Mouse (Mus musculus): ENCODE data around the gene Perm1. TPM values are rescaled to one million over a fixed set of nuclear protein-coding genes. Genes with fewer than 3 reads are reported as not detected.

Perm1 gene
- polyA plus RNA-seq, 1 experiment from 2014 or later: 0.72 TPM

DNA sequence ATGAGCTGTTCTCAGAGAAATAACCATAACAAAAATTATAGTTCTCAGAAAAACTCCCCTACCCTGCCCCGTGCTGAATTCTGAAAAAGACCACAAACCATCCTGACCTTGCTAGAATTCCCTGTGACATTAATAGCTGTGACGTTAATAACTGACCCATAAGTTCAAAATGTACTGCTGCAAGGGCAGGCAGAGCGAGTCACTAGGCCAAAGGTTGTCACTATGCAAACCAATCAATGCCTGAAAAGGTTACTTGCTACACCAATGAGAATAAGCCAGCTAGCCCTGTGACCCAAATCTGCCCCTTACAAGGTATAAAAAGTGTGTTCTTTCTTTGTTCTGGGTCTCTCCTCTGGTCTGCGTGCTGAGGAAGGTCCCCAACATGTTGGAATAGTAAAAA, 6.8 kb upstream of the Perm1 start:
- no peak overlapping the region for H3K9ac ChIP-seq (ENCODE audit: low read depth, low read length)
- 88% methylated on average over 4 of the region's 4 CpGs for WGBS (ENCODE audit: insufficient replicate concordance)
- no peak for ATAC-seq (replicated peaks; ENCODE audit: insufficient number of reproducible peaks, low FRiP score, low TSS enrichment)
- no peak overlapping the region for H3K4me2 ChIP-seq
- no peaks in the 10 kb centered on the region for H3K36me3 ChIP-seq (ENCODE audit: control insufficient read depth, insufficient read depth, low read length)
- H3K4me1 ChIP-seq (ENCODE audit: control insufficient read depth, insufficient read depth, low read length): 0 out of 2 replicates have a peak, but pooled peaks cover 3% of the 10 kb centered on the region
- peaks cover 9% of the 10 kb centered on the region; the same call in 1 of the 2 replicates for H3K27me3 ChIP-seq (ENCODE audit: control insufficient read depth, insufficient read depth, low read length)
- H3K9me3 ChIP-seq (replicated peaks; ENCODE audit: control insufficient read depth, low read length): no peaks in the 10 kb centered on the region
- H3K4me3 ChIP-seq (ENCODE audit: low read depth, low read length): no peak overlapping the region
- no peak overlapping the region for H3K27ac ChIP-seq (ENCODE audit: low read depth, low read length)

DNA sequence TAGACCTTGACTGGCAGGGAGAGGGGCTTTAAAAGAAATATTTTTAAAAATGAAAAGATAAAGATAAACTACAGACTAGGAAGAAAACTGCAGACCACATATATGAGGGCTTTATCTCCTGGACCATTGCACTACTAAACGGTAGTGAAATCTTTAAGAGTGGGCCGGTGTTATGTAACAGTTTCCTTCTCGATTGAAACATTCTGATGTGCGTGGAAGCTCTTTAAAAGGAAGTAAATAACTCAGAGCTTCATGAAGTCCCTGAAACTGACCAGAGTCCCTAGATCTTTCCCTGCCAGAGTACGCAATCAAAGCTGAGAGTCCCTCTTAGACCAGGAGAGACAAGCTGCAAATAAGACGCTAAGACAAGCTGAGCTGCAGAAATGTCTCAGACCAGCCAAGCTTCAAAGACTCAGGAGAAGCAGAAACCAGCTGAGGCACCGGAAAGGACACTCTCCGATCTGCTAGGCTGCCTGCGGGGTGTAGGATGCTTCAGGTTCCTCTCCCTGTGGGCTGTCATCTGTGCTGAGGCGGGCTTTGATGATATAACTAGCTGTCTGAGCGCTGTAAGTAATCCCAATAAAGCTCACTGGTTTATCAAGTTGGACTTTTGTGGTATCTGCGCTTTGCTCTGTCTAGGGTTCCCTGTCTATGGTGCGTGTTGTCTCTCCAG, 5.6 kb upstream of the Perm1 start:
- H3K27ac ChIP-seq (ENCODE audit: low read depth, low read length): no peak overlapping the region
- no peak for ATAC-seq (replicated peaks; ENCODE audit: insufficient number of reproducible peaks, low FRiP score, low TSS enrichment)
- H3K36me3 ChIP-seq (ENCODE audit: control insufficient read depth, insufficient read depth, low read length): no peaks in the 10 kb centered on the region
- H3K27me3 ChIP-seq (ENCODE audit: control insufficient read depth, insufficient read depth, low read length): no peaks in the 10 kb centered on the region; the same call in 1 of the 2 replicates
- H3K4me2 ChIP-seq: no peak overlapping the region
- H3K9ac ChIP-seq (ENCODE audit: low read depth, low read length): no peak overlapping the region
- H3K4me1 ChIP-seq (ENCODE audit: control insufficient read depth, insufficient read depth, low read length): no peaks in the 10 kb centered on the region
- WGBS (ENCODE audit: insufficient replicate concordance): 62% methylated on average over 13 of the region's 13 CpGs
- H3K4me3 ChIP-seq (ENCODE audit: low read depth, low read length): no peak overlapping the region
- no peaks in the 10 kb centered on the region for H3K9me3 ChIP-seq (replicated peaks; ENCODE audit: control insufficient read depth, low read length)

DNA sequence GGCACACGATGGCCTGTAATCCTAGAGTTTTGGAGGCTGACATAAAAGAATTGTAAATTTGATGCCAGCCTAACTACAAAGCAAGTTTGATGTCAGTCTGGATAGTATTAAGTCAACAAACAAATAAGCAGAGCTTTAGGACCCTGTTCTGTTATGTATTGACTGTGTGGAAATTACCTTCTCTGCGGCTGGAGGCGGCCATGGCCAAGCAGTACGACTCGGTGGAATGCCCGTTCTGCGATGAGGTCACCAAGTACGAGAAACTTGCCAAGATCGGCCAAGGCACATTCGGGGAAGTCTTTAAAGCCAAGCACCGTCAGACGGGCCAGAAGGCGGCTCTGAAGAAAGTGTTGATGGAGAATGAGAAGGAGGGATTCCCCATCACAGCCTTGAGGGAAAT, 2.5 kb upstream of the Perm1 start:
- Histone ChIP-seq H3K27ac (ENCODE audit: low read depth, low read length) (no peak overlapping the region), H3K4me2 (no peak overlapping the region), H3K9me3 (replicated peaks; ENCODE audit: control insufficient read depth, low read length) (no peaks in the 10 kb centered on the region), H3K36me3 (ENCODE audit: control insufficient read depth, insufficient read depth, low read length) (no peaks in the 10 kb centered on the region), H3K9ac (ENCODE audit: low read depth, low read length) (no peak overlapping the region), H3K4me3 (ENCODE audit: low read depth, low read length) (no peak overlapping the region), H3K4me1 (ENCODE audit: control insufficient read depth, insufficient read depth, low read length) (peaks cover 7% of the 10 kb centered on the region), H3K27me3 (ENCODE audit: control insufficient read depth, insufficient read depth, low read length) (no peaks in the 10 kb centered on the region)
- WGBS (ENCODE audit: insufficient replicate concordance): 88% methylated on average over 13 of the region's 13 CpGs
- no peak for ATAC-seq (replicated peaks; ENCODE audit: insufficient number of reproducible peaks, low FRiP score, low TSS enrichment)

DNA sequence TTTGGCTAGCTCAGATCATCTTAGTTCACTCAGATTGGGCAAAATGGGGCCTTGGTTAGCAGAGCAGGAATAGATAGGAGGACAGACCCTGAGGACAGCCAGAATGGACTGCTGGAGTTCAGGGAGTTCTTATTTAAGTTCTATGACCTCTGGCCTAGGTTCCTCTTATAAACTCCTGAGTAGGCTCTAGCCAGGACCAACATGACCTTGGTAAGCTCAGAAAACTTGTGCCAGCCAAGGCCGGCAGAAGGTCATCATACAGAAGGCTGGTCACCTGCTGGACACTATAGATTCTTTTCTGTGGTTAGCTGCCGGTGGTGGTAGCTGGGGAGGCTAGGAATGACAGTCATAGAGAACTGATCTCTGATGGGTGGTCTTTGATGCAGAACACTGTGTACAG, 528 bp downstream of the Perm1 start:
- no peak overlapping the region for H3K4me3 ChIP-seq (ENCODE audit: low read depth, low read length)
- H3K9ac ChIP-seq (ENCODE audit: low read depth, low read length): no peak overlapping the region
- H3K27ac ChIP-seq (ENCODE audit: low read depth, low read length): no peak overlapping the region
- H3K4me2 ChIP-seq: no peak overlapping the region
- no peaks in the 10 kb centered on the region for H3K36me3 ChIP-seq (ENCODE audit: control insufficient read depth, insufficient read depth, low read length)
- no peaks in the 10 kb centered on the region for H3K9me3 ChIP-seq (replicated peaks; ENCODE audit: control insufficient read depth, low read length)
- H3K4me1 ChIP-seq (ENCODE audit: control insufficient read depth, insufficient read depth, low read length): peaks cover 7% of the 10 kb centered on the region
- ATAC-seq (replicated peaks; ENCODE audit: insufficient number of reproducible peaks, low FRiP score, low TSS enrichment): no peak
- H3K27me3 ChIP-seq (ENCODE audit: control insufficient read depth, insufficient read depth, low read length): no peaks in the 10 kb centered on the region
- WGBS (ENCODE audit: insufficient replicate concordance): 85% methylated on average over 2 of the region's 2 CpGs

DNA sequence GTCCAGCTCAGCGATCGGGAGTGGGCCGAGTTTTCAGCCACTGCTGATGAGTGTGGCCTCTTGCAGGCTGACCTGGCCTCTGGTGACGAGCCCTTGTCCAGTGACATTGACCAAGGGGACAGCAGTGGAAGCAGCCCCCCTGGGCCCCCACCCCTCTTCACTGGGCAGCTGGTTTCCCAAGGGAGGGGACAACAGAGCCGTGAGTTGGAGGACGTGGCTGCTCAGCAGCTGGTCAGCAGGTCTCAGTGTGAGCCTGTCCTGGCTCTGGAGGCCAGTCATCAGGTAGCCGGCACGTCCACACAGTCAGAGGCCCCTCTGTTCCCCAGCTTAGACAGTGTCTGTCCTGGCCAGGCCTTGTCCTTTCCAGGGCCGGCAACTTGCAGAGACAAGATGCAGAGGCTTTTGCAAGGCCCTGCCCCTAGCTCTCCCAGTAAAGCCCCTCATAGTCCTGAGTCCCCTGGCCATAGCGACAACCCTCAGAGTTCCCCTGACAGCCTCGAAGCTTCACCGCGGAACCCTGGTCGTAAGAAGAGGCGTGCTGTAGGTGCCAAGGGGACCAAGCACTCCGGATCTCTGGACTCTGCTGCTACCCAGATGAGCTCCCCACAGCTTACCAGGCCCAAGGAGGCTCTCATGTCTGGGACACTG, 1.5 kb downstream of the Perm1 start:
- H3K27ac ChIP-seq (ENCODE audit: low read depth, low read length): no peak overlapping the region
- no peaks in the 10 kb centered on the region for H3K36me3 ChIP-seq (ENCODE audit: control insufficient read depth, insufficient read depth, low read length)
- H3K9ac ChIP-seq (ENCODE audit: low read depth, low read length): peak overlapping the region; percentile 28; the same call in 1 of the 2 replicates
- WGBS (ENCODE audit: insufficient replicate concordance): 65% methylated on average over 16 of the region's 16 CpGs
- H3K27me3 ChIP-seq (ENCODE audit: control insufficient read depth, insufficient read depth, low read length): no peaks in the 10 kb centered on the region
- ATAC-seq (replicated peaks; ENCODE audit: insufficient number of reproducible peaks, low FRiP score, low TSS enrichment): peak; percentile 52; the same call in 1 of the 2 replicates
- H3K4me3 ChIP-seq (ENCODE audit: low read depth, low read length): no peak overlapping the region
- H3K4me2 ChIP-seq: no peak overlapping the region
- peaks cover 7% of the 10 kb centered on the region for H3K4me1 ChIP-seq (ENCODE audit: control insufficient read depth, insufficient read depth, low read length)
- no peaks in the 10 kb centered on the region for H3K9me3 ChIP-seq (replicated peaks; ENCODE audit: control insufficient read depth, low read length)

DNA sequence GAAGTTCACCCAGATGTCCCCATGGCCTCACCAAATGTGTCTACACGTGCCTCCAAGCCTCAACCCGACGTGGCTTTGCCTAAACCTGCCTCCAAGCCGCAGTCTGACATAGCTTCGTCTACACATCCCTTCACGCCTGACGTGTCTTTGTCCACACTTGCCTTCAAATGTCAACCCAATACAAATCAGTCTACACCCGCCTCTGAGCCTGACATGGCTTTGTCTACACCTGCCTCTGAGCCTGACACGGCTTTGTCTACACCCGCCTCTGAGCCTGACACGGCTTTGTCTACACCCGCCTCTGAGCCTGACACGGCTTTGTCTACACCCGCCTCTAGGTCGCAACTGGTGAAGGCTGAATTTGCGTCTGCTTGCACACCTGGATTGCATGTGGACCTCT, 2.2 kb downstream of the Perm1 start:
- H3K9ac ChIP-seq (ENCODE audit: low read depth, low read length): no peak overlapping the region
- no peak overlapping the region for H3K4me2 ChIP-seq
- 70% methylated on average over 16 of the region's 16 CpGs for WGBS (ENCODE audit: insufficient replicate concordance)
- H3K4me1 ChIP-seq (ENCODE audit: control insufficient read depth, insufficient read depth, low read length): peaks cover 7% of the 10 kb centered on the region
- no peak for ATAC-seq (replicated peaks; ENCODE audit: insufficient number of reproducible peaks, low FRiP score, low TSS enrichment)
- no peaks in the 10 kb centered on the region for H3K36me3 ChIP-seq (ENCODE audit: control insufficient read depth, insufficient read depth, low read length)
- no peaks in the 10 kb centered on the region for H3K9me3 ChIP-seq (replicated peaks; ENCODE audit: control insufficient read depth, low read length)
- no peak overlapping the region for H3K27ac ChIP-seq (ENCODE audit: low read depth, low read length)
- no peak overlapping the region for H3K4me3 ChIP-seq (ENCODE audit: low read depth, low read length)
- no peaks in the 10 kb centered on the region for H3K27me3 ChIP-seq (ENCODE audit: control insufficient read depth, insufficient read depth, low read length)

DNA sequence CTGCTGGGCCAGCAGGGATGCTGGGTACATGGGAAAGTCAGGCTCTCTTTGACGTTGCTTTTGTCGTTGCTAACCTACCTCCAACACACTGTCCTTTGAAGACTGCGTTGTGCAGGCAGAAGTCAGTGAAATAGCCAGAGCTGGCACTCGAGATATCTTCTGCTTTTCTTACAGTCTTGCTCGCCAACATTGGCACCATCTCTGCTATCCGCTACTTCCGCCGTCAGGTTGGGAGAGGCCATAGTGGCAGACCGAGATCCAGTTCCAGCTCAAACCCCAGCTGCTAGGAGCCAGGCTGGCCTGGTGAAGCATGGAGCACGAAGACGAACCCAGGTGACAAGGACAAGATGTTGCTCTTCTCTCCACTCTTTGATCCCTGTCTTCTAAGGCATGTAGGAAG, 4.3 kb downstream of the Perm1 start:
- 77% methylated on average over 11 of the region's 11 CpGs for WGBS (ENCODE audit: insufficient replicate concordance)
- ATAC-seq (replicated peaks; ENCODE audit: insufficient number of reproducible peaks, low FRiP score, low TSS enrichment): no peak

DNA sequence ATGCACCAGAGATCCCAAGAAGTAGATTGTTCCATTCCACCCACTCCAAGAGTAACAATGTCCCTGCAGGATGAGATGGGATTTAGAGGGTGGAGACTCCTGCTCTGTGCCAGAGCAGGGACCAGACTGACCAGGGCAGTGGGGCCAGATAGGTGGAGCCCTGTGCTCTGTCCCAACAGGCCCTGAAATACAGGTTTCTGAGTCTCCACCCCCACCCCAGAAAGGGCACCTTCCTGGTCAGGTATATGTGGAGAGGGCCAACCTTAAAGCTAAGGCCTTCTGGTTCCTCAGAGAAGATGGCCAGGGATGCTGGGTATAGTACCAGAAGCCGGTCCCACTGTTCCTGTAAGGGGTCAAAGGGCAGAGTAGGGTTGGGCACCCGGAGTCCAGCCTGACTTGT, 8.6 kb downstream of the Perm1 start:
- Histone ChIP-seq H3K27ac (ENCODE audit: low read depth, low read length) (no peak overlapping the region), H3K4me3 (ENCODE audit: low read depth, low read length) (no peak overlapping the region), H3K9ac (ENCODE audit: low read depth, low read length) (no peak overlapping the region), H3K9me3 (replicated peaks; ENCODE audit: control insufficient read depth, low read length) (no peaks in the 10 kb centered on the region), H3K4me2 (no peak overlapping the region), H3K4me1 (ENCODE audit: control insufficient read depth, insufficient read depth, low read length) (peaks cover 11% of the 10 kb centered on the region), H3K36me3 (ENCODE audit: control insufficient read depth, insufficient read depth, low read length) (no peaks in the 10 kb centered on the region; the same call in 1 of the 2 replicates), H3K27me3 (ENCODE audit: control insufficient read depth, insufficient read depth, low read length) (no peaks in the 10 kb centered on the region)
- WGBS (ENCODE audit: insufficient replicate concordance): 70% methylated on average over 2 of the region's 2 CpGs
- no peak for ATAC-seq (replicated peaks; ENCODE audit: insufficient number of reproducible peaks, low FRiP score, low TSS enrichment)

More for the DNA sequence above, 4.3 kb downstream of the Perm1 start:
- Histone ChIP-seq H3K4me2 (no peak overlapping the region), H3K9me3 (replicated peaks; ENCODE audit: control insufficient read depth, low read length) (no peaks in the 10 kb centered on the region), H3K4me3 (ENCODE audit: low read depth, low read length) (no peak overlapping the region), H3K27ac (ENCODE audit: low read depth, low read length) (no peak overlapping the region), H3K27me3 (ENCODE audit: control insufficient read depth, insufficient read depth, low read length) (no peaks in the 10 kb centered on the region), H3K9ac (ENCODE audit: low read depth, low read length) (no peak overlapping the region), H3K4me1 (ENCODE audit: control insufficient read depth, insufficient read depth, low read length) (peaks cover 7% of the 10 kb centered on the region), H3K36me3 (ENCODE audit: control insufficient read depth, insufficient read depth, low read length) (no peaks in the 10 kb centered on the region)

Measured in heart, embryonic 11.5 days (tissue).